Mouse (Mus musculus) hindbrain, embryonic 12.5 days (tissue): ENCODE measurements around the gene 1700030J22Rik. TPM values are rescaled to one million over a fixed set of nuclear protein-coding genes. Genes with fewer than 3 reads are reported as not detected.

Source experiments
- ATAC-seq: fragments of 200-750 bp; cut with Nextera tagmentation; 2 replicates; pipeline ENCODE4 v1.8.0; 2017; ENCODE audit warnings: moderate TSS enrichment; ENCODE audit not compliant: low FRiP score
- H3K27ac ChIP-seq: fragments of 300-500 bp; sonication (generic); 2 replicates; pipeline ENCODE4 v1.5.1; 2016; ENCODE audit warnings: mild to moderate bottlenecking
- H3K27me3 ChIP-seq: fragments of 300-500 bp; sonication (generic); 2 replicates; pipeline ENCODE4 v1.6.1; 2016; ENCODE audit warnings: mild to moderate bottlenecking
- H3K36me3 ChIP-seq: fragments of 300-500 bp; sonication (generic); 2 replicates; pipeline ENCODE4 v1.6.1; 2016; ENCODE audit warnings: mild to moderate bottlenecking
- H3K4me1 ChIP-seq: fragments of 300-500 bp; sonication (generic); 2 replicates; pipeline ENCODE4 v1.6.1; 2016
- H3K4me2 ChIP-seq: fragments of 300-500 bp; sonication (generic); replicated peaks from 2 replicates; pipeline ENCODE4 v1.6.1; 2016; ENCODE audit warnings: mild to moderate bottlenecking
- H3K4me3 ChIP-seq: fragments of 300-500 bp; sonication (generic); 2 replicates; pipeline ENCODE4 v1.5.1; 2016; ENCODE audit warnings: mild to moderate bottlenecking
- H3K9ac ChIP-seq: fragments of 300-500 bp; sonication (generic); 2 replicates; pipeline ENCODE4 v1.6.1; 2016; ENCODE audit warnings: mild to moderate bottlenecking, moderate library complexity
- H3K9me3 ChIP-seq: fragments of 300-500 bp; sonication (generic); replicated peaks from 2 replicates; pipeline ENCODE4 v1.6.1; 2016; ENCODE audit warnings: mild to moderate bottlenecking
- WGBS: fragments of 180-500 bp; shearing (Covaris S2); methylation state at CpG from one replicate; pipeline ENCODE4 v1.1.7; 2016; 5-methylcytosine and 5-hydroxymethylcytosine counted together
- polyA plus RNA-seq: library from polyadenylated mRNA; unstranded; fragments of >200 nt; fragmentation: Nextera tagmentation; extraction: Ambion mirVana; gene quantifications from 2 replicates; pipeline ENCODE4 v1.2.1, GENCODE M21; 2016

The 1700030J22Rik gene
- 6.1 and 6.7 TPM in 2 replicates for polyA plus RNA-seq

GRCm38 (mm10) chr8:116978631-116979256, at the start of gene 1700030J22Rik:
1700030J22Rik (minus strand) TSS chr8:116978959.
- peak within 1 kb of the TSS; percentile 67 for H3K4me3 ChIP-seq
- peaks cover 8% of the 10 kb centered on the region for H3K36me3 ChIP-seq
- peak within 1 kb of the TSS; percentile 52 for H3K9ac ChIP-seq
- peak within 1 kb of the TSS; percentile 75 for H3K4me2 ChIP-seq
- no peaks in the 10 kb centered on the region for H3K27me3 ChIP-seq
- 0% methylated on average over 46 of the region's 46 CpGs for WGBS
- H3K4me1 ChIP-seq, result peaks cover 12% of the 10 kb centered on the region
- no peaks in the 10 kb centered on the region for H3K9me3 ChIP-seq
- peak; percentile 99 for ATAC-seq
- H3K27ac ChIP-seq, result peak within 1 kb of the TSS; percentile 45

- 90% methylated on average over 5 of the region's 5 CpGs for WGBS
- ATAC-seq, result no peak
Observed at GRCm38 (mm10) chr8:117027601-117028000, 48.8 kb upstream of the 1700030J22Rik start.

GRCm38 (mm10) chr8:117022297-117022993, 43.7 kb upstream of the 1700030J22Rik start:
- ATAC-seq, result no peak
- Histone ChIP-seq H3K4me1 (no peaks in the 10 kb centered on the region), H3K4me3 (no peak overlapping the region), H3K36me3 (no peaks in the 10 kb centered on the region), H3K9ac (no peak overlapping the region), H3K9me3 (no peaks in the 10 kb centered on the region), H3K4me2 (no peak overlapping the region), H3K27me3 (no peaks in the 10 kb centered on the region), H3K27ac (no peak overlapping the region)
- 76% methylated on average over 1 of the region's 1 CpGs for WGBS

More at GRCm38 (mm10) chr8:117027601-117028000, 48.8 kb upstream of the 1700030J22Rik start:
- H3K4me2 ChIP-seq, result no peak overlapping the region
- H3K27ac ChIP-seq, result no peak overlapping the region
- H3K36me3 ChIP-seq, result no peaks in the 10 kb centered on the region
- no peaks in the 10 kb centered on the region for H3K4me1 ChIP-seq
- no peak overlapping the region for H3K4me3 ChIP-seq
- H3K27me3 ChIP-seq, result no peaks in the 10 kb centered on the region
- no peak overlapping the region for H3K9ac ChIP-seq
- no peaks in the 10 kb centered on the region for H3K9me3 ChIP-seq

GRCm38 (mm10) chr8:117019323-117020275, 40.8 kb upstream of the 1700030J22Rik start:
- ATAC-seq, result no peak
- no peaks in the 10 kb centered on the region for H3K36me3 ChIP-seq
- peaks cover 8% of the 10 kb centered on the region for H3K27me3 ChIP-seq
- no peaks in the 10 kb centered on the region for H3K4me1 ChIP-seq
- 86% methylated on average over 18 of the region's 18 CpGs for WGBS
- no peak overlapping the region for H3K9ac ChIP-seq
- no peak overlapping the region for H3K4me2 ChIP-seq
- H3K9me3 ChIP-seq, result no peaks in the 10 kb centered on the region; the same call in 1 of the 2 replicates
- H3K4me3 ChIP-seq, result no peak overlapping the region
- no peak overlapping the region for H3K27ac ChIP-seq

GRCm38 (mm10) chr8:117017896-117018295, 39.1 kb upstream of the 1700030J22Rik start:
- Histone ChIP-seq H3K27ac (no peak overlapping the region), H3K27me3 (peaks cover 8% of the 10 kb centered on the region), H3K9ac (no peak overlapping the region), H3K4me1 (no peaks in the 10 kb centered on the region), H3K4me2 (no peak overlapping the region), H3K9me3 (no peaks in the 10 kb centered on the region; the same call in 1 of the 2 replicates), H3K36me3 (no peaks in the 10 kb centered on the region), H3K4me3 (no peak overlapping the region)
- WGBS, result 90% methylated on average over 4 of the region's 4 CpGs
- no peak for ATAC-seq

GRCm38 (mm10) chr8:117017006-117017405, 38.2 kb upstream of the 1700030J22Rik start:
- no peak for ATAC-seq
- WGBS, result 24% methylated on average over 8 of the region's 8 CpGs

GRCm38 (mm10) chr8:117015670-117016069, 36.9 kb upstream of the 1700030J22Rik start:
- Histone ChIP-seq H3K27ac (no peak overlapping the region), H3K4me1 (no peaks in the 10 kb centered on the region), H3K27me3 (peaks cover 8% of the 10 kb centered on the region), H3K9ac (no peak overlapping the region), H3K4me3 (no peak overlapping the region), H3K9me3 (no peaks in the 10 kb centered on the region; the same call in 1 of the 2 replicates), H3K36me3 (no peaks in the 10 kb centered on the region), H3K4me2 (no peak overlapping the region)
- WGBS, result 61% methylated on average over 4 of the region's 4 CpGs
- ATAC-seq, result no peak

More at GRCm38 (mm10) chr8:117017006-117017405, 38.2 kb upstream of the 1700030J22Rik start:
- Histone ChIP-seq H3K27ac (no peak overlapping the region), H3K9ac (no peak overlapping the region), H3K9me3 (no peaks in the 10 kb centered on the region; the same call in 1 of the 2 replicates), H3K36me3 (no peaks in the 10 kb centered on the region), H3K4me2 (no peak overlapping the region), H3K4me3 (no peak overlapping the region), H3K4me1 (no peaks in the 10 kb centered on the region), H3K27me3 (peaks cover 8% of the 10 kb centered on the region)

- WGBS, result 86% methylated on average over 9 of the region's 9 CpGs
- no peak for ATAC-seq
- no peaks in the 10 kb centered on the region; the same call in 1 of the 2 replicates for H3K27me3 ChIP-seq
- H3K4me2 ChIP-seq, result no peak overlapping the region
- H3K9me3 ChIP-seq, result no peaks in the 10 kb centered on the region; the same call in 1 of the 2 replicates
- H3K4me1 ChIP-seq, result no peaks in the 10 kb centered on the region
- no peak overlapping the region for H3K4me3 ChIP-seq
- H3K36me3 ChIP-seq, result no peaks in the 10 kb centered on the region
- H3K27ac ChIP-seq, result no peak overlapping the region
- H3K9ac ChIP-seq, result no peak overlapping the region
Observed at GRCm38 (mm10) chr8:117011366-117011765, 32.6 kb upstream of the 1700030J22Rik start.

GRCm38 (mm10) chr8:116994016-116994716, 15.4 kb upstream of the 1700030J22Rik start:
- Histone ChIP-seq H3K9me3 (no peaks in the 10 kb centered on the region), H3K36me3 (no peaks in the 10 kb centered on the region), H3K4me2 (peak overlapping the region; percentile 86), H3K27me3 (peaks cover 3% of the 10 kb centered on the region; the same call in 1 of the 2 replicates), H3K27ac (no peak overlapping the region), H3K4me3 (peak overlapping the region; percentile 65), H3K4me1 (peaks cover 13% of the 10 kb centered on the region), H3K9ac (peak overlapping the region; percentile 54; the same call in 1 of the 2 replicates)
- WGBS, result 65% methylated on average over 11 of the region's 11 CpGs
- no peak for ATAC-seq

- under 1% methylated on average over 56 of the region's 56 CpGs for WGBS
- Histone ChIP-seq H3K27ac (no peak within 1 kb of the TSS), H3K4me2 (peak within 1 kb of the TSS; percentile 86)
Observed at GRCm38 (mm10) chr8:116993095-116993867, 14.5 kb upstream of the 1700030J22Rik start, which contains the start of gene Gcsh. Gcsh (minus strand) TSS chr8:116993537.

More at GRCm38 (mm10) chr8:116993095-116993867, 14.5 kb upstream of the 1700030J22Rik start, which contains the start of gene Gcsh:
- Histone ChIP-seq H3K9me3 (no peaks in the 10 kb centered on the region), H3K27me3 (0 out of 2 replicates have a peak, but pooled peaks cover 3% of the 10 kb centered on the region), H3K9ac (peak within 1 kb of the TSS; percentile 64), H3K4me1 (peaks cover 13% of the 10 kb centered on the region), H3K4me3 (peak within 1 kb of the TSS; percentile 65), H3K36me3 (0 out of 2 replicates have a peak, but pooled peaks cover under 1% of the 10 kb centered on the region)
- peak; percentile 100 for ATAC-seq
